Mouse (Mus musculus) midbrain, embryonic 10.5 days (tissue): ENCODE measurements around the gene Elovl7. TPM values are rescaled to one million over a fixed set of nuclear protein-coding genes. Genes with fewer than 3 reads are reported as not detected.

Experiments
- DNase-seq: peaks from one replicate; pipeline ENCODE4 v3.0.0-alpha.2; 2017; ENCODE audit warnings: low spot score
- H3K27ac ChIP-seq: fragments of 300-500 bp; sonication (generic); replicated peaks from 2 replicates; pipeline ENCODE4 v1.5.1; 2016; ENCODE audit warnings: mild to moderate bottlenecking
- H3K27me3 ChIP-seq: fragments of 300-500 bp; sonication (generic); 2 replicates; pipeline ENCODE4 v1.6.1; 2016; ENCODE audit warnings: low read depth, mild to moderate bottlenecking; ENCODE audit not compliant: poor library complexity, severe bottlenecking
- H3K36me3 ChIP-seq: fragments of 300-500 bp; sonication (generic); 2 replicates; pipeline ENCODE4 v1.6.1; 2016; ENCODE audit warnings: mild to moderate bottlenecking, moderate library complexity
- H3K4me1 ChIP-seq: fragments of 300-500 bp; sonication (generic); 2 replicates; pipeline ENCODE4 v1.6.1; 2016
- H3K4me3 ChIP-seq: fragments of 300-500 bp; sonication (generic); 2 replicates; pipeline ENCODE4 v1.5.1; 2016; ENCODE audit warnings: mild to moderate bottlenecking, moderate library complexity
- H3K9me3 ChIP-seq: fragments of 300-500 bp; sonication (generic); replicated peaks from 2 replicates; pipeline ENCODE4 v1.6.1; 2016; ENCODE audit warnings: mild to moderate bottlenecking
- WGBS: fragments of 180-500 bp; shearing (Covaris S2); methylation state at CpG from one replicate; pipeline ENCODE4 v1.1.7; 2016; 5-methylcytosine and 5-hydroxymethylcytosine counted together
- polyA plus RNA-seq: library from polyadenylated mRNA; unstranded; fragments of >200 nt; fragmentation: Nextera tagmentation; extraction: Ambion mirVana; gene quantifications from 2 replicates; pipeline ENCODE4 v1.2.1, GENCODE M21; 2016

The Elovl7 gene
- polyA plus RNA-seq, 1 experiment from 2014 or later = 1.0 TPM

DNA sequence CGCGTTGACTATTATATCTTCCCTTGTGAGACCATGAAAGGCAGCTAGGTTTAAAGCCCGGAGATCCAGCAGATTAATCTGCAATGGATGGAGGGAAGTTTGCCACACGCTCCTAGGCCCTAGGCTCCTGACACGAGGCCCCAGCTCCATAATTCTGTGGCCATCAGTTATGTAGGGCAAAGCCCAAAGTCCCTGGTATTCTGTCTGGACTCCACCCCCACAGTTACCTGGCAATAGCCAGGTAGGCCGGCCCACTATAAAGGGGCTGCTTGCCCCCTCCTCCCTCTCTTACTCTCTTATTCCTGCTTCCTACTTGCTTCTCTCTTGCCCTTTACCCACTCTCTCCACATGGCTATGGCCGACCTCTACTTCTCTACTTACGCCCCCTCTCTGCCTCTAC lies 104.8 kb downstream of the Elovl7 start:
- Histone ChIP-seq H3K9me3 (no peaks in the 10 kb centered on the region), H3K4me3 (no peak overlapping the region), H3K36me3 (peaks cover 19% of the 10 kb centered on the region), H3K4me1 (peaks cover 26% of the 10 kb centered on the region), H3K27ac (no peak overlapping the region), H3K27me3 (no peaks in the 10 kb centered on the region)
- WGBS = 97% methylated on average over 8 of the region's 8 CpGs
- DNase-seq = no peak

DNA sequence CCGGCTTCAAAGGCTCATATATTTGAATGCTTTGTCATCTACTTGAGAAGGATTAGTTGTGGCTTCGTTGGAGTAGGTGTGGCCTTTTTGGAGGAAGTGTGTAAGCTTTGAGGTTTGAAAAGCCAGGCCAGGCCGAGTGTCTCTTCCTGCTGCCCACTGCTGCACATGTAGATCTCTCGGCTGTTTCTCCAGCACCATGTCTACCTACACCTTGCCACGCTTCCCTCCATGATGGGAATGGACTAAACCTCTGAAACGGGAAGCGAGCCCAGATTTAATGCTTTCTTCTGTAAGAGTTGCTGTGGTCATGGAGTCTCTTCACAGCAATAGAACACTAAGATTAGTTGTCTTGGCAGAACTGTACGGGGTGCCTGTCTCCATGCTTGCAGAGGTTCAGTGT lies 106.0 kb downstream of the Elovl7 start:
- Histone ChIP-seq H3K9me3 (no peaks in the 10 kb centered on the region), H3K27ac (no peak overlapping the region), H3K36me3 (peaks cover 31% of the 10 kb centered on the region), H3K4me1 (peaks cover 26% of the 10 kb centered on the region), H3K27me3 (no peaks in the 10 kb centered on the region), H3K4me3 (no peak overlapping the region)
- no peak for DNase-seq
- WGBS = 90% methylated on average over 8 of the region's 8 CpGs

DNA sequence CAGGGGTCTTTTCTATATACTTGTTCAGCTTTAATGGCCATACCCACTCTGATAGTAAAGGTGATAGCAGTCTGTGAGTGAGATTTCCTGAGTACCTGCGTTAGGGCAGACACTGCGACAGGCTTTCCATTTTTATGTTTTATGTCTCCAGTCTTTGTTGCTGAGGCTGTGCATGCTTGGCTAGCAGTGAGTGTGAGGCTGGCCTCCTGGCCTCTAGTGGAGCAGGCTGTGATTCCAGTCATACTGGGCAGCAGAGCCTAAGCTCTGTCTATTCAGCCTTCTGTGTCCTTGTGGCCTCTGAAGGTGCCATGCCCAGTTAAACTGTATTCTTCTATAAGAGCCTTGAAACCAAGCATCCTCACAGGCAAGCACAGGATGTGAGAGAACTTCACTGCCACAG lies 108.3 kb downstream of the Elovl7 start:
- WGBS = 90% methylated on average over 2 of the region's 2 CpGs
- peaks cover 51% of the 10 kb centered on the region for H3K36me3 ChIP-seq
- H3K4me1 ChIP-seq = peaks cover 10% of the 10 kb centered on the region
- H3K9me3 ChIP-seq = no peaks in the 10 kb centered on the region
- H3K27me3 ChIP-seq = no peaks in the 10 kb centered on the region
- H3K27ac ChIP-seq = no peak overlapping the region
- no peak overlapping the region for H3K4me3 ChIP-seq
- no peak for DNase-seq

DNA sequence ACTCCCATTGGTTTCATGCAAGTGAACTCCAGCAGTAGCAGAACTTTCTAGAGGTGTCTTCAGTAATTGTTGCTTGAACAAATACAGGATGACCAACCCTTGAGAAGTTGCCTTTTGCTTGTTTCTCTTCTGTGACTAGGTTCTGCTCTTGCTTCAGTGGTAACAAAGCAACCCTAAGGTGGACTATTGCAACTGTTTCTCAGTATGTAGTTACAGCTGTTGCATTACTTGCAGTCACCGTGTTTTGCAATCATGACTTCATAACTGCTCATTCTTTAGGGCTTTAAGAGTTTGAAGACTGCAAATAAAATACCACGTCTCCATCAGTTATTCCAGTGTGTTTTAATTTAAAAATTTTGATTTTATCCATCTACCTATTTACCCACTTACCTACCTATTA lies 109.1 kb downstream of the Elovl7 start:
- Histone ChIP-seq H3K36me3 (peaks cover 52% of the 10 kb centered on the region), H3K27me3 (no peaks in the 10 kb centered on the region), H3K27ac (no peak overlapping the region), H3K4me1 (0 out of 2 replicates have a peak, but pooled peaks cover 5% of the 10 kb centered on the region), H3K4me3 (no peak overlapping the region), H3K9me3 (no peaks in the 10 kb centered on the region)
- no peak for DNase-seq
- WGBS = 95% methylated on average over 2 of the region's 2 CpGs

DNA sequence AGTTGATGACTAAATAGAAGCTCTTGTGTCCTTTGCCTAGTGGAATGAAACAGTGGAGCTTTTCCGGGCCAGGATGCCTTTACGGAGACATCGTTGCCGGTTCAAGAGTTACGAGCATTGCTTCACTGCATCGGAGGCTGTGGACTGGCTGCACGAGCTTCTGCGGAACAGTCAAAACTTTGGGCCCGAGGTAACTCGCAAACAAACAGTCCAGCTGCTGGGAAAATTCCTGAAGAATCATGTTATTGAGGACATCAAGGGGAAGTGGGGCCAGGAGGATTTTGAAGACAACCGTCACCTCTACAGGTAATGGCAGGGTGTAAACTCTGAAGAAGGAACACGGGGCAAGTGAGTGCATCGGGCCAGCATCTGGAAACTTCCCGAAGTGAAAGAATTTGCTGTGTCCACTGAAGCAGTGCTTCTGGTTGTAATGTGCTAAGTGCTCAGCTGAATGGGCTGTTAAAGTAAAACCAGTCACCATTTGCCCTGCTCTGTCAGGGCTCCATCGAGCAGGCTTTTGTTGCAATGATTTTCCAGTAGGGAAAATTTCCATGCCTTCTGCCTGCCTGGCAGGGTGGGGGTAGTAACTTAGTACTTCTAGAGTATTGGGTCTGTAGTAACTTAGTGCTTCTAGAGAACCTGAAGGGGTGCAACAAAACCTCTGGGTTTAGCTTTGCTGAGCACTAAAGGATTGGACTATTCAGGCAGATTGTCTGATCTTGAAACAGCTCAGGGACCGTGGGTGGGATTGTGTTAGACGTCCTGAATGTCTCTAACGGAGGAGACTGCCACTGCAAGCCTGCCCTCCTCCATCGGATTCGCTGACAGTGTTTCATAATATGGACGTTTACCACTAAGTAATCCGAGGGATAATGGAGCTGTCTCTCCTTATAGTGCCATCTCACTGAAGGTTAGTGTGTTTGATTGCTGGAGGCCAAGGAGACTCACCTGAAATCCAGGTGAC lies 109.9 kb downstream of the Elovl7 start:
- Histone ChIP-seq H3K36me3 (peaks cover 58% of the 10 kb centered on the region), H3K4me3 (no peak overlapping the region)

DNA sequence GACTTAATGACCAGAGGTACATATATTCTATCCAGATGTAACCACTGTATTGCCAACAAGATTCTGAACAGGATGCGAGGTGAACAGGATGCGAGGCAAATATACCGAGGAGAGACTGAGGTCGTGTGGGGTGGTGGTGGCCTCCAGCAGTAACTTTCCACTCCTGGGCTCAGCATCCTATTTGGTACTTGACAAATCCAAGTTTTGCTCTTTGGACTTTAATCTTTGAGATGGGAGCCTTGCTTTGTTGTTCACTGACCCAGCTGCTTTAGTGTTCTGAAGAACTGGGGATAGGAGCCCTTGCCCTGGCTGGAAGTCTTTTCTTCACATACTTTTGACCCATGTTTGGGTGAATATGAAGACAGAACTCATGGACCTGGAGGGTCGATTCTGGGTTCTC lies 111.7 kb downstream of the Elovl7 start:
- Histone ChIP-seq H3K9me3 (no peaks in the 10 kb centered on the region), H3K27ac (no peak overlapping the region), H3K4me1 (no peaks in the 10 kb centered on the region), H3K27me3 (no peaks in the 10 kb centered on the region), H3K4me3 (no peak overlapping the region), H3K36me3 (peaks cover 55% of the 10 kb centered on the region)
- no peak for DNase-seq
- 96% methylated on average over 5 of the region's 5 CpGs for WGBS

More for the DNA sequence above, 109.9 kb downstream of the Elovl7 start:
- no peak for DNase-seq
- Histone ChIP-seq H3K27me3 (no peaks in the 10 kb centered on the region), H3K9me3 (no peaks in the 10 kb centered on the region), H3K4me1 (0 out of 2 replicates have a peak, but pooled peaks cover 5% of the 10 kb centered on the region), H3K27ac (no peak overlapping the region)
- 95% methylated on average over 22 of the region's 22 CpGs for WGBS

DNA sequence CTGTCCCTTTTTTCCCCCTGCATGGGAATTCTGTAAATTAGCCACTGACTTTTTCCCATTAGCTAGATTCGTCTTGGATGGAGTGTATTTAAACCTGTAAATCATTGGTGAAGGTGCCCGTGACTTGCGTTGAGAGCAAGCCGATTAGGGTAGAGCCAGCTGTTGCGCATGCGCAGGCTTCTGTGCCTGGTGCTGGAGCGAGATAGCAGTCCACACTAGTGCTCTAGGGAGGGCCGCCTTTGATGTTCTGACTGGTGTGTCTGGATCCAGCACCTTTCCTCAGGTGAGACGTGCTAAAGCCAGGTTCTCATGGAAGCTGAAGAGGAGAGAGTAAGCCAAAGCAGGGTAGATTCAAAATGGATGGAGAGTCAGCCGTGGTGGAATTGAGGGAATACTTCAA lies 112.1 kb downstream of the Elovl7 start:
- Histone ChIP-seq H3K36me3 (peaks cover 54% of the 10 kb centered on the region), H3K4me1 (no peaks in the 10 kb centered on the region), H3K27me3 (no peaks in the 10 kb centered on the region), H3K27ac (no peak overlapping the region), H3K4me3 (no peak overlapping the region), H3K9me3 (no peaks in the 10 kb centered on the region)
- no peak for DNase-seq
- WGBS = 93% methylated on average over 10 of the region's 10 CpGs

DNA sequence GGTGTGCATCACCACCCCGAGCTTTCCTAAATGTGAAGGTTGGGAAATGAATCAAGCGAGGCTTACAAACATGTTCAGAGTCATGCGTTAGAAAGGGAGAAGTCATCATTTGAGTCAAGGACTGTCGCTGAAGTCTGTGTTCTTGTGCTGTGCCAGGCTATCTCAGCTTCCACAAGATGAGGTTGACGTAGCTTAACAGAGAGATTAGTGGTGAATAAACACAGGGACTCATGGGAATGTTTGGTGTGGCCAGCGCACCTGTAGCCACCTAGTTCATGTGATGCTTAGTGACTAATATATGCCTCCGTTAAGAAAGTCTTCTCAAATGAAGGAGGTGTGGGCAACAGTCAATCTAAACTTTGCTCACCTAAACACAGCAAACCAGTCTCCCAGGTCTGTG lies 112.8 kb downstream of the Elovl7 start:
- peaks cover 57% of the 10 kb centered on the region for H3K36me3 ChIP-seq
- no peak for DNase-seq
- H3K9me3 ChIP-seq = no peaks in the 10 kb centered on the region
- no peaks in the 10 kb centered on the region for H3K4me1 ChIP-seq
- H3K27me3 ChIP-seq = no peaks in the 10 kb centered on the region
- 96% methylated on average over 7 of the region's 7 CpGs for WGBS
- H3K27ac ChIP-seq = no peak overlapping the region
- H3K4me3 ChIP-seq = no peak overlapping the region

DNA sequence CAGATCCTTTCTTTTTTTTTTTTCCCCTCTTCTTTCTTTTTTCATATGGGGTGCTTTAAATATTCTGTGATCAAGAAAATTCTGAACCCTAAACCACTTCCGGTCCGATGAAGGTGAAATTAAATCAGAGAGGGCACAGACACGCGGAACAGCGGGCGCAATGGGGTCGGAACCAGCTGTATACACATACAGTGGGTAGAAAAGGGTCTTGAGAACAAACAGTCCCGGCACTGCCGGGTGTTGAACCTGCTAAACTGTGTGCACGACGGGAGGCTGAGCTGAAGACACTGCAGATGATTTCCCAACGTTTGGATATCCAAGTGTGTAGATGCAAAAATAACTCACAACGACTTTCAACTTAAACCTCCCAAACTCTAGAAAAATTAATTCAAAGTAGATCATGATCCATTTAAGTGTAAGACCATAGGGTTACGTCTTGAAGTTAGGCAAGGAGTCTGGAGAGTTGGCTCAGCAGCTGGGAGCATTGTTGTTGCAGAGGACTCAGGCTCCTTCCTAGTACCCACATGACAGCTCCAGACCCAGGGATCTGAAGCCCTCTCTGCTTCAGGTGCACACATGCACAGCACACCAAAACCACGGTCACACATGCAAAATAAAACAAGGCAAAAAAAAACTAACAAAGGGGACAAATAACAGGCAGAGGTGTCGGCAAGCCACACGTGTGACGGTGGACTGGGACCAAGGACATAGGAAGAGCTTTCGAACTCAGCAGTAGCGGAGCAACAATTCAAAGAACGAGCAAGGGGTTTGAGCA lies 114.4 kb downstream of the Elovl7 start:
- no peak for DNase-seq
- Histone ChIP-seq H3K27me3 (no peaks in the 10 kb centered on the region), H3K4me3 (no peak overlapping the region), H3K4me1 (no peaks in the 10 kb centered on the region), H3K27ac (no peak overlapping the region), H3K36me3 (peaks cover 68% of the 10 kb centered on the region), H3K9me3 (no peaks in the 10 kb centered on the region)
- 94% methylated on average over 21 of the region's 21 CpGs for WGBS

DNA sequence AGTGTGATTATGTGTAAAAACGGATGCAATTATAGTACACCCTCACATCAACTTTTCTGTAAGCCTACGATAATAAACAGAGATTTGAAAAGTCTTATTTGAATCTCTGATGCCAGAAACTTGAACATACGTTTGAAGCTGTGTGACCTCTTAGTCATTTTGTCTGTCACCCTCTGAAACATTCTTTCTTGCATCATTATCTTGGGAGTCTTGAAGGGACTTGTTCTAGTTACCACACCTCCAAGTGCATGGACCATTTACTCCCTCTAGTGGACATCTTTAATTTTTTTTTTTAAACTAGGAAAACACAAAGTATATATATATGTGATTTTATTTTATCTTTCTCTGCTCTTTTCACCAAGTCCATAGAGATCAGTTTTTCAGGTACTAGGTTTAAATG lies 115.5 kb downstream of the Elovl7 start:
- Histone ChIP-seq H3K9me3 (no peaks in the 10 kb centered on the region), H3K4me1 (no peaks in the 10 kb centered on the region), H3K27me3 (no peaks in the 10 kb centered on the region), H3K36me3 (peaks cover 59% of the 10 kb centered on the region), H3K27ac (no peak overlapping the region), H3K4me3 (no peak overlapping the region)
- WGBS = 77% methylated on average over 3 of the region's 3 CpGs
- DNase-seq = no peak
